Mouse (Mus musculus) cerebellum, postnatal 14 days (tissue): Measurements from ENCODE around the gene Miga1.

Source experiments
- DNase-seq, 2 experiments: peaks; one replicate each; pipeline ENCODE4 v3.0.0; 2021; ENCODE audit warnings: mixed read lengths in 2 of 2

Miga1 gene

DNA sequence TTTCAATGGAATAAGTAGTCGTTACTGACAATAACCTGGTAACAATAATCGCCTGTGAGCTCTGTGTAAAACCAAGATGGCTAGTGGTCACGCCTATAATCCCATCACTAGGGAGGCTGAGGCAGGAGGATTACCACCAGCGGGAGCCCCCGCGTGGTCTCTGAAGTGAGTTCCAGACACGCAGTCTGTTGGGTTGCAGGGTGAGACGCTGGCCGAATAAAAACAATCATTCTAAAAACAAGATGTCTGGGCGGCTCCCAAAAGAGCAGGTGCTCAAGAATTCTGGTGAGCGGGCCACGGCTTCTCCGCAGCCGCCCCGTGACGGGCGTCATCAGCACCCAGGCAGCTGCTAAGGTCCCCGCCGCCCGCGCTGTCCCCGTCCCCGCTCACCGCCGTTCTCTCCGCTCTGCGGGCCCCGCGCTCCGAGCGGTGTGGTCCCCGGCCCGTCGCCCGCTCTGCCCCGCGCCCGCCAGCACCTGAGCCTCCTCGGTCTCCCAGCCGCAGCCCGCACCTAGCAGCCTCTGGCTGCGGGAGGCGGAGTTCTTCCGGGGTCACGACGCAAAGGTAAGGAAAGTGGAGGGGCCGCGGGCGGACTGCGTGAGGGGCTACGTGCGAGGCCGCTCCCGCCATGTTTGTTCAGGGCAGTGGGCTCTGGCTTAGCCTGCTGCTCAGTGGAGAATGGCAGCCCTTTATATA is at the start of gene Miga1:
Gene Miga1, minus strand, starts transcription at position 546 of the 696 bp plus-strand sequence.
- DNase-seq, result peak; percentile 92 to 93

DNA sequence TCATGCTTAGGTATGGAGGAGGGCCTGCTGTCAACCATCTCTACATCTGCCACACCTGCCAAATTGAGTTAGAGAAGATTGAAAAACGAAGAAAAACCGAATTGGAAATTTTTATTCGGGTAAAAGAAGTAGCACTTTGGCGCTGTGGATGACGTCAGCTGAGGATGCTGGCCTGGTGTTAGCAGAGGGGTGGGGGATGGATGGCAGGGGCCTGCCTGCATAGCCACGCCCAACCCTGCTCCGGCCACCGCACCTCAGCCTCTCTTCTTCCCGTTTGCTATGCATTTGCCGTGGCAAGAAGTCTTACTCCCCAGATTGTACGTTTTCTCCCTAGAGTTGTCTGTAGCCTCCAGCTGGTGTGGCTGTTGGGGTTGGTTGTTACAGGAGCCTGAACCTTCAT is 43.9 kb upstream of the Miga1 start:
- DNase-seq, result no peak

DNA sequence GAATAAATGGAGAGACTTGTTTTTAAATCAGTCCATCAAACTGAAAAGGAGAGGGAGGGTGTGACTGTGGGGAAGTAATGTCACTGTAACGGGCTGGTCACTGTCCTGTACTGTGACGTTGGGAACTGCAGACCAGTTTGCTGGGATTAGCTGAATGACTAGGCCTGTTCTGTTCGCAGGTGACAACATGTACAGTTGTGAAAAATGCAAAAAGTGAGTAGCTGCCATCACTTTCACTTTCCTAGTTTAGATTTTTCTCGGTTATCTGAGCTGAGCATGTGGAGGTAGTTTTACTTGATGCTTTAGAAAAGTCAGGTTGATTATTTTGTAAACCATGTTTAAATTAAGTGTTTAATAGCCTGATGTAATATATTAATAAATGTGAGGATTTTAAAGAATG is 35.9 kb upstream of the Miga1 start:
- DNase-seq, result no peak

DNA sequence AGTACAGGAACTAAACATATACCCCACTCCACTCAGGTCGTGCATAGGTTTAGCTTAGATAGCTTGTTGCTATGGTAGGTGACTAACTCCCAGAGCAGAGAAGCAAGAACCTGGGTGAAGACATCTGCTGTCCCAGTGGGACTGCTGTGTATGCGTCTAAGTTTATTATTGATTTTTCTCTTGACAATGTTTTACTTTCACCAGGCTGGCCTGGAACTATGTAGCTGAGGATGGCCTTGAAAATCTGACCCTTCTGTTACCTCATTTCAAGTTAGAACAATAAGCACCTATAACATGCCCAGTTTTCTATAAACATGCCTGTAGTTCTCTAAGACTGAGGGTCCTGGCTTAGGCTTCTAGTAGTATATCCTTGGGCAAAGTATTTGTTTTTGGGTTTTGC is 24.0 kb upstream of the Miga1 start:
- DNase-seq, result no peak

DNA sequence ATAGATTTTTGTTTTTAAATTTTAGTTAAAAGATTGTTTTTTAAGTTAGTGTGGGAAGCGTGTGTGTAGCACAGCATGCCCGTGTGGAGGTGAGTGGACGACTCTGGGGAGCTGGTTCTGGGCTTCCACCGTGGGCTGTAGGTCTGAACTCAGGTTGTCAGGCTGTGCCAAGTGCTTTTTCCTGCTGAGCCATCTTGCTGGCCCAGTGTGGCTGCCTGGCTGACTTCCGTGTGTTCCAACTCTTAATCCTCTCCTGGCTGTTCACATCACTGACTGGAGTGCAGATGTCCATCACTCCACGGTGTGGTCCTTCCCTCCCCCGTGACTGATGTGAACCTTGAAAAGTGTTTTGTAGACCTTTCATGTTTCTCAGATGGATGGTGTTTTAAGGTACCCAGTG is 18.9 kb upstream of the Miga1 start:
- DNase-seq, result no peak

DNA sequence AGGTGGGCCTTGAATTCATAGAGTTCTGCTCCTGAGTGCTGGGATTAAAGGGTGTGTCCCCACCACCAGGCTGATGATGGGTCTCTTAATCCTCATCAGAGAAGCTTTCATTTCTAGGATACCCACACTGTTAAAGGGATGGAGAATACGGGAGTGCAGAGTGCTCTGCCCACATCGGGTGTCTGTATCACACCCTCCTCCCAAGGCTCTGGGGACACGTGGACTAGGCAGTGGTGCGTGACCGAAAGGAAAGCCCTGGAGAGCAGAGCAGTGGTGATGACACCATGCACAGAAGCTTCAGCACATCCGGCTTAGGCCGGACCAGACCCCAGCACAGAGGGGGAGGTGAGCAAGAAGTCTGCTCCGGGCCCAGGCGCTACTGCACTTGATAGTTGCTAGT is 16.5 kb upstream of the Miga1 start:
- no peak for DNase-seq

DNA sequence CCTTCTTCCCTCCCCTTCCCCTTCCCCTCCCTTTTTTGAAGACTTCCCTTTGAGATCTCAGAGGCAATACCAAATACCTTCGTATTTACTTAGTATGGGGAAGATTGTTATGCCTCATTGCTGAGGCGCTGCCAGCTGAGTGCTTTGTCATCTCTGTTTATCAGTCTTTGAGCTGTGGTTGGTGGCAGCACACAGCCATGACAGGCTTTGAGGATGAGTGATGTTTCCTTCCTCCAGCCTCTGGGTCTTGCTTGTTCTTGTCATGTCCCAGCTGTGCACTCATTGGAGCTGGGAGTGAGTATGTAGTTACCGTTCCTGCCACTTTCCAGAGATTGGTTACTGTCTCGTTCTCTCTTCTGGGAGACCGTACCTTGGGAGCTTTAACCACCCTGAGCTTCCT is 15.2 kb upstream of the Miga1 start:
- DNase-seq, result no peak

DNA sequence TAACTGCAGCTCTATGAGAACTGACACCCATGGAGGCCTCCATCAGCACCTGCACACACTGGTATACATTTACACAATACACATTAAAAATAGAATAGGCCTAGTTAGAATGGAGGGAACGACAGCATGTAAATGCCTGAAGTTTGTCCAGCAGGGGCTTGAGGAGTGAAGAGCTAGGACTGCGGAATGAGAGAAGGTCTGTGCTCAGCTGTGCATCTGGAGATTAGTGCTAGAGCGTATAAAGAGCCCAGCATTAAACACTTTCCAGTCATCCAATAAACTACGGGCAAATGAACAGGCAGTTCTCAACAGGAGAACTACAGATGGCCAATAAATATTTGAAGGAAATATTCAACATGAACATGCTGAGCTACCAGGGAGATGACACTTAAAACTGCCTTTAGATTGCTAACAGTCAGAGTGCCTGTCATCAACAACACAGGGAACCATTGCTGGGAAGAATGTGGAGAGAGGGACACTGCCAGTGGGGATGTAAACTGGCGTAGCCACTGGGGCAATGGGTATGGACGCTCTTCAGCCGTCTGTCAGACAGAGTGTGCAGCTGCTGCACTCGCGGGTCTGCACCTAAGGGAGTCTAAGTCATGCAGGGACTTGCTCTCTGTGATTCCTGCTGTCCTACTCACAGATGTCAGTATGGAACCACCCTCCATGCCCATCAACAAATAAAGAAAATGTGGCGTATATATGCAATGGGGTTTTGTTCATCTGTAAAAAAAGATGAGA is 13.4 kb upstream of the Miga1 start:
- no peak for DNase-seq

DNA sequence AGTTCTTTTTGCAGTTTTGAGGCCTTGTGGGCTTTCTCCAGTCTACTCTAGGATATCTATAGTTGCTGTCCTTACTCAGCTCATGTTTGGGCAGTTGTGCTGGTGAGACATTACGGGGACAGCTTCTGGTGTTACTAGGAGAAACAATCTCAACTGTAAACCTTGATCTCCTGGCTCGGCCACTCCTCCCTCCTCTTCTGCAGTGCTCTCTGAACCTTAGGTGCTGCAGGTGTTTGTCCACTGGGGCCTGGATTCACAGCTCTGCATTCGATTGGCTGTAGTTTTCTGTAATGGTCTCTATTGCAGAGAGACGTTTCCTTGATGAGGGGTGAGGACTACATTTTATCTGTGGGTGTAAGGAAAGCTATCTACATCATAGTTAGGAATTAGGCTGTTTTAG is 12.1 kb upstream of the Miga1 start:
- no peak for DNase-seq

DNA sequence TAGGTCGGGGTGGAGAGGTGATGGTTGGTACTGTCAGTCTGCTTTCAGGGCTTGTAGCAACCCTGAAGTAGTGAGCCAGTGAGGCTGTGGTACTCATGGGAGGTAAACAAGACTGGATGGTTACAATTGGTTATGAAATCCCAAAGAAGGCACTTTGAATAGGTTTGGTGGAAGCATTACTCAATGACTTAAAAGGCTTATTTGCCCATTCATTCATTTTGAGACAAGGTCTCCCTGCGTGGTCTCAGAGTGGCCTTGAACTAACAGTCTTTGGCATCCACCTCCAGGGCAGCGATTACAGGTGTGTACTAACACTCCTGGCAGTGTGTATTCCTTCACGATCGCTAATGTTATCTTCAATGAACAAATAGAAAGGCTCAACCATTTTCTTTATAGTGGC is 10.8 kb upstream of the Miga1 start:
- DNase-seq, result no peak

DNA sequence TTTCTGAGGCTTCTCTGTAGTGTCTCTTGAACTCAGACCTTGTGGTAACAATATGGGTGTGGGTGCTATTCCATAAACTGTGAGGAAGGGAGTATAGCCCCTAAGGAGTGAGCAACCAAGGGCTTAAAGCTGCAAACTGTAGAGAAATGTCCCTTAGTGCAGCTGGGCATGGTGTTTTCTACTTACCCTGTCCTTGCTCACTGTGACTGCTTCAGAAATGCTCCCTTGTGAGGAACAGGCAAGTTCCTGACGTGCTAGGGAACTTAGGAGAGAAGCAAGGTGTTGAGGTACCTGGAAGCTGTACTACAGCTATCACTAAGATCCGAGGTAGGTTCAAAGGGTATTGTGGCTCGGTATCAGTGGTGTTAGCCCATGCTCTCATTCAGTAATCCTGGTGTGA is 10.2 kb upstream of the Miga1 start:
- no peak for DNase-seq

DNA sequence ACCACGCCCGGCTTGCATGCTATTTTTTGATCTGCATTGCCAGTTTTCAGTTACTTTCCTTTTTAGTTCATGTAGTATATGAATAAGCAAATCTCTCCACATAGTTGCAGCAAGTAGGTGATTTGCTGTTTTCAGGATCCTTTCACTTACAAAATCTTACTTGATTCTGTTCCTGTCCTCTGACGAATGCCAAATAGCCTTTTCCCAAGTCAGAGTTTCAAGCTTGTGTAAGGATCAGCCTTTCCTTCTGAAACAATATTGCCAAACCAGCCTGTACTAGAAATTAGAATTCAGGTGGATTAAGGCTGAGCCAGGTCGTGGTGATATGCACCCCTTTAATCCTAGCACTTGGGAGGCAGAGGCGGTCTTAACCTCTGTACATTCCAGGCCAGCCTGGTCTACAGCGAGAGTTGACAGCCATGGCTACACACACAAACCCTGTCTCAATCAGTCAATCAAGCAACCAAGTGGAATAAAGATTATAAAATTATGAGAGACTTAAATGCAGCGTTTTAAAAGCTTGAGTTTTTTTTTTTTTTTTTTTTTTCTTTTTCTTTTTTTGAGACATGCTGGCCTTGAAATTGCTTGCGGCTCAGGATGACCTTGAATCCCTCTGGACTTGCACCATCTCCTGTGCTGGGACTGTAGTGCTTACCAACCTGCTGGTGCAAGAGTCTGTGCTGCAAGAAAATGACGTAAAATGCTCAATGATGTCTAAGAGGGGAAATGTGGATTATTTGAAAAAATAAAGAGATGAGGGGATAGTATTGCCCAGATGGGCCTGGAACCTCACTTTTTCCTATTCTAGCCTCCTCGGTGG is 8.0 kb upstream of the Miga1 start:
- no peak for DNase-seq

DNA sequence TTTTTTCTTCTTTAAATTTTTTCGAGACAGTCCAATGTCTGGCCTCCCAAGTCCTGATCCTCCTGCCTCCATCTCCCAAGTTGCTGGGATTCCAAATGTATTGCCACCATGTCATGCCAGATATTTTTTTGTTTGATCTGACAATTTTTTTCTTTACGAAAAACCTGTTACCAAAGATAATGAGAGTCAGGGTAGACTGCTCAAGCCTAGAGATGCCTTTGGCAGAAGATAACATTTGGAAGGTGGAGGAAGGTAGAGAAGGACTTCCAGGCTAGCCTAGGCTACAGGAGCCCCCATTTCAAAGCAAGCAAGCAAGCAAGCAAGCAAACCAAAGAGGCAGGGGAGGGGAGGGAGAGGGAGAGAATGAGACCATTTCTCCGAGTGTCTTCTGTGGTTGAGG is 7.0 kb upstream of the Miga1 start:
- DNase-seq, result no peak

DNA sequence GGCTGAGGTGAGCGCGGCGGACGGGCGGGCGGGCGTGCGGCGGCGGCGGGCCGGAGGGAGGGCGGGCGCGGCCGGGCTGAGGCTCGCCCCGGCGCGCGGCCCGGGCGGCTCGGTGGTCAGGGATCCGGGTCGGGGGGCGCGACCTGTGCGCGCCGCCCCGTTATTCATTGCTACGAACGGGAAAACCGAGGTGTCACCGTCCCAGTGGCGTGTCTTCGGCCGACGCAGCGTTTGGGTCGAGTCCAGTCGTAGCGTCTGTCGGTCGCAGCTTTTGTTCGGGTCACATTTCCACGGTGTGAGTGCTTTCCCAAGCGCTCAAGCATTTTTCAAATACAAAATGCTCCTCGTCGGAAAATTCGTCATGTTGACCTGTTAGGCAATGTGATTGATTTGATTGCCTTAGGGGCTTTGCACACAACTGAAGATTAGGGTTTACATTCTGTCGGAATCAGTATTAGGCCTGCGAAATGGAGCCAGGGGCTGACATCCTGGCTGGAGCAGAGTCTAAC is 6.5 kb upstream of the Miga1 start:
- DNase-seq, result peak; percentile 73 to 77

DNA sequence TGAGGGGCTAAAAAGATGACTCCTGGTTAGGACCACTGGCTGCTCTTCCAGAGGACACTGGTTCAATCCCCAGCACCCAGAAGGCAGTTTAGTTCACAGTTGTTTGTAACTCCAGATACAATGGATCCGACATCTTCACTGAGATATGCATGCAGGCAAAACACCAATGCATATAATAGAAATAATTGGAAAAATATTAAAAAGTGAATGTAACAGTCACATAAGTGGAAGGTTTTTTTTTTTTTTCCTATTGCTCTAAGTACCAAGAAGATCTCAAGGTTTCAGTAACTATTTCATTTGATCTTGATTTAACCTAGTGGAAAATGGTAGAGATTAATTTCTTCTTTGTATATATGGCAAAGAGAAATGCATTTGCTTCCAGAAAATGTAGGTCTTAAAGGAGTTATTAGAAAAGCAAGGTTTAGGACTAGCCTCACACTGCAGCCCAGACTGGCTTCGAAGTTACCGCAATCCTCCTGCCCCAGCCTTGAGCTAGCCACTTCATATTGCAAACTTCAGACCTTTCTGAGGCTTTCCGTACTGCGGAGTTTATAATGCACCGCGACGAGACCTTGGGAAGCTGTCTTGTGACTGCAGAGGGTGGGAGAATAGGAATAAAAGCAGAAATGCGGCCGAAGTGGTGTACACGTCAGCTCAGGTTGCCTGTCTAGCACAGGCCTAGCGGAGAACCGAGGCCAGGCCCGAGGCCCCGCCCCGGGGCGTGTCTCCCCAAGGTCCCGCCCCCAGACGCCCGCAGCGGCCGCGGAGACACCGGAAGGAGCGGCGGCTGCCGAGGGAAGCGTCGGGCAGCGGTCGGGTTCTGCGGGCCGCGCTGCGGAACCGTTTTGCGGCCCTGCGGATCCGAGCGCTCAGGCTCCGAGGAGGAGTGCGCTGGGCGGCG is 5.8 kb upstream of the Miga1 start, which contains the start of gene Usp33:
Gene Usp33, plus strand, starts transcription at position 747 of the 901 bp plus-strand sequence.
- DNase-seq, result peak; percentile 97 to 98

DNA sequence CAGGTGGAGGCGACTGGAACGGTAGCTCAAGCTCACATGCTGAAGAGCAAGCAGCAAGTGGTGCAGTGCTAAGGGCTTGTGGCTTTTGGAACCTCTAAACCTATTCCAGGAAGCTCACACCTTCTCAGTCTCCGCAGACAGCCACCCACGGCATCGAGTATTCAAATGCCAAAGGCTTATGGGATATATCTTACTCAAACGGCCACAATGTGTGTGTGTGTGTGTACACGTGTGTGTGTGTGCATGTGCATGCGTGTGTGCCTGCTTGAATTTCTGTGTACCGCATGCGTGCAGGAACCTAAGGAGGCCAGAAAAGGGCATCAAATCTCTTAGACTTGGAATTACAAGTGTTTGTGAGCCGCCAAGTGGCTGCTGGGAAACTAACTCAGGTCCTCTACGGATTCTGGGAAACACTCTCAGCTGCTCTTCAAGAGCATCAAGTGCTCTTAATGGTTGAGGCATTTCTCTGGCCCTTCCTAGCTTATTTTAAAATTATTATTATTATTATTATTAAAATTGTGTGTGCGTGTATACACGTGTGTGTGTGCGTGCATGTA is 2.8 kb upstream of the Miga1 start:
- no peak for DNase-seq

DNA sequence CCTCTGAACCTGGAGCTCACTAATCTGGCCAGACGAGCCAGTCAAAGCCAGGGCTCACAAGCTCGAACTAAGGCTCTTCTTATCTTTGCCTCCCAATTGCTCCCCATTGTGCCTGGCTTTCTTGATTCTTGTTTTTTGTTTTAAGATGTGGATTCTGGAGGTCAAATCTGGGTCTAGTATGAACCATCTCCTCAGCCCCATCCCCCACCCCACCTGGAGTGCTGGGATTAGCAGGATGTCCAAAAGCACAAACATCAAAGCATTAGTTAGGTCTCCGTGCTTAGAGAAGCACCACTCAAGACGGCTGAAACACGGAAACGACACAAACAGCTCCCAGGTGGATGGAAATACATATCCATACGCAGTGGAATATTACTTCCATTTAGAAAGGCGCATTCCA is 4.1 kb downstream of the Miga1 start:
- no peak for DNase-seq

DNA sequence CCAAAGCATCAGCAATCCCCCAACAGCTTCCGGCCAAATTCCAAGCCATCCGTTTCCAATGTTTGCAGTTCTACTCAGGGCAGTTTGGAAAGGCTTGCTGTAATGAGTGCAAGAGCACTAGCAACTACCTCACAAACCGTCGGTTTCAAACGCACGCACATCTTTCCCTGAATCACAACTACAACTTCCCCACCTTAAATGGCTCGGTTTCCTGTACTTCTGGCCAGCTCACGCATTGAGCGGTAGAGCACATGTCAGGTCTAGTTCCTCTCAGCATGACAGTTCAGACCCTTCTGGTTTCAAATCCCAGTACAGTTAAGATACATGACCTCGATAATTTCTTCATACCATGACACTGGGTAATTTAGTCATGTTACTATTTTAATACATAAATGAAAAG is 6.6 kb downstream of the Miga1 start:
- no peak for DNase-seq

DNA sequence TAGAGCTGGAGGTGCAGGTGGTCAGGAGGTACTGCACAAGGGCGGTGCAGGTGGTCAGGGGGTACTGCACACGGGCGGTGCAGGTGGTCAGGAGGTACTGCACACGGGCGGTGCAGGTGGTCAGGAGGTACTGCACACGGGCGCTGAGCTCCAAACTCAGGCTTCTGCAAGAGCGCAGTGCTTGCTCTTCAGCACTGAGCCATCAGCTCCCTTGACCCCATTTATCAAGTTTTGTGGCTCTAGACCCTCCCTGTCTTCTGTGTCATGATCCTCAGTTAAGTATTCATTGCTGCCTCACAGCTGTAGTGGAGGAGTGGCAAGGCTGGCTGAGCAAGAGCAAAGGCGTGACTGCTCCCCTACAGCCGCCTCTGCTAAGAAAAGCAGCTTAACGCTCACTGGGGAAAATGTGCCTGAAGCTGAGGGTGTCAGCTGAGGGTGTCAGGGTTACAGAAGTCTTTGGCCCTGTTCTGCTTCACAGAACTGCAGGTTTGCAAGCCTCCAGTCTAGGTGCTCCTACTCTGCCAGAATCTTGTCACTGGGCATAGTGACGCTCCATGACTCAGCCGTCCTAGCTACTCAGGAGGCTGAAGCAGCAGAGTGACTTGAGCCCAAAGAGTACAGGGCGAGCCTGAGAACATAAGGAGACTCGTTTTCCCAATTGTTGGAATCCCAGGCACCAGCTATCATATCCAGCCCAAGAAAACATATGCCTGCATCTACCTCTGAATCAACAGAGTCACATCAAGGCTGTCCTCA is 7.5 kb downstream of the Miga1 start:
- DNase-seq, result no peak

DNA sequence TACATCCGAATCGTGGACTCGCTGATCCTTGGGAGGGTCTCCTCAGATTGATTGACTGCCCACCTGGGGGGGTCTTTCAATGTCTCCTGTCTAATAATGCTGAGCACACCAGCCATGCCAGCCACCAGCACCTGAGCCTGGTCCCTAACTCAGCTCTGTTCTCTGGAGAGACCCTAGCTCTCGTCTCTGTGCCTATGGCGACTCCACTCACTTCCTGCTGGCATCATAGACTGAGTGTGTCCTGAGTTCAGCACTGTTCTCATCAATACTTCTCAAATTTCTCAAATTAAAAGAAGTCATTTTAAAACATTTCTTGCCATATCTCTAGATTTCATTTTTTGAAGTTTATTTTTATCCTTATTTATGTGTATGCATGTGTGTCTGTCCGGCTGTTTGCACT is 8.1 kb downstream of the Miga1 start:
- DNase-seq, result no peak
